Mouse (Mus musculus): Measurements from ENCODE around the gene Cldn6.

DNA sequence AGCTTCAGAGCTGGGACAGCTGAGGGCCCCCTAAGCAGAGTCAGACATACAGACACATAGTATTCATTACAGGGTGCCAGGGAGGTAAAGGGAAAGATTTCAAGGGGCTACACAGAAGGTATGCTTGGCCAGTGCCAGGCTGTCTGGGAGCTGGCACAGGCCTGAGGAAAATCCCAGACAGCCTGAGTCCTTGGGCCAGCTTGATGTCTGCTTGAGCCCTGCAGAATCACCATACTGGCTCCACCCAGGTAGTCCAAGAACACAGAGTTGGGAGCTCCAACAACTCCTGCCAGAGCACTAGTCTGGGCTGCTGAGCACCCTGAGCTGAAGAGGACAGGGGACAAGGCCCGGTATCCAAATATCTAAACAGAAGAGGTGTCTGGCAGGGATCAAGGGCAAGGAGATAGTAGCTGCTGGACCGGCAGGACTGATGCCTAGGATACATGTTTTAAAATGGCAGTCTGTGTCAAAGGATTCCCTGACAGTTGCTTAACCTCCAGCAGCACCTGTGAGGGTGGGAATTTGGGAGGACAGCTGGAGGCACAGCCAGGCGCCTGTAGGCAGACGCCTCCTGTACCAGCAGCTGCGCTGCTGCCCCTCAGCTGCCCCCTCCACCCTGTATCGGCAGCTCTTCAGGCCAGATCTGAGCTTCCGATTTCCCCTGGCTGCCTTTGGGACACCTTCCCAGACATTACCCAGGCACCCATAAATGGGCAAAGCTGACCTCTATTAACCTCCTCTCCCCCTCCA lies 43.5 kb downstream of the Cldn6 start, which contains the start of gene 1520401A03Rik:
- TF ChIP-seq POLR2A (IDR thresholded peaks at IDR 0.05; ENCODE audit: borderline replicate concordance, extremely low read depth, insufficient read depth, insufficient read length, poor library complexity, severe bottlenecking), result no peak
- no peak for TF ChIP-seq CTCF (IDR thresholded peaks at IDR 0.05; ENCODE audit: borderline replicate concordance, extremely low read depth, insufficient read depth, insufficient read length)
